In genomic region chr19:16997915-16998314, GRCm38 (mm10) we compare ENCODE assay signal across 16 mouse cellular contexts. TPM values are rescaled to one million over a fixed set of nuclear protein-coding genes. Genes with fewer than 3 reads are reported as not detected.
DNase-seq lines count a peak whose midpoint lies in the region; ATAC-seq lines count a peak whose summit lies in the region.
"Had no signal": no experiment of that assay in that cellular context is flagged by ENCODE, and none has a peak within 500 bp of the region (broad histone marks: within the 10 kb centered on the region; RNA-seq: fewer than 3 reads in every experiment).

No protein-coding gene starts in this region.

- H3K4me1 ChIP-seq in limb, embryonic 15.5 days, result peaks cover 7% of the 10 kb centered on the region; the same call in 1 of the 2 replicates
- H3K4me1 ChIP-seq in midbrain, embryonic 15.5 days, result no peaks in the 10 kb centered on the region
- no peaks in the 10 kb centered on the region for H3K4me1 ChIP-seq in forebrain, embryonic 14.5 days (ENCODE audit: control insufficient read depth, insufficient read depth, low read length)
- H3K4me1 ChIP-seq: hindbrain, embryonic 10.5 days; stomach, embryonic 15.5 days had no signal

- 35% methylated on average over 7 of the region's 7 CpGs for WGBS in limb, embryonic 15.5 days
- 86% methylated on average over 7 of the region's 7 CpGs for WGBS in midbrain, embryonic 15.5 days
- 89% methylated on average over 7 of the region's 7 CpGs for WGBS in forebrain, embryonic 14.5 days

- no peaks in the 10 kb centered on the region for H3K9me3 ChIP-seq in limb, embryonic 15.5 days
- no peaks in the 10 kb centered on the region for H3K9me3 ChIP-seq in midbrain, embryonic 15.5 days
- no peaks in the 10 kb centered on the region for H3K9me3 ChIP-seq in forebrain, embryonic 14.5 days (replicated peaks; ENCODE audit: control insufficient read depth, low read length)
- H3K9me3 ChIP-seq: hindbrain, embryonic 10.5 days; liver, embryonic 12.5 days; stomach, embryonic 15.5 days had no signal

- no peak overlapping the region for H3K4me3 ChIP-seq in limb, embryonic 15.5 days
- no peak overlapping the region for H3K4me3 ChIP-seq in midbrain, embryonic 15.5 days
- no peak overlapping the region for H3K4me3 ChIP-seq in forebrain, embryonic 14.5 days (ENCODE audit: low read depth, low read length)
- H3K4me3 ChIP-seq: hindbrain, embryonic 10.5 days; liver, embryonic 12.5 days; stomach, embryonic 15.5 days had no signal

- peak; percentile 33 for DNase-seq in heart, adult 8-10 months (ENCODE audit: low spot score)
- DNase-seq in heart, postnatal 25 days (ENCODE audit: low spot score), result no peak
- peak; percentile 5 for DNase-seq in urinary bladder, postnatal 25 days (ENCODE audit: low spot score)
- DNase-seq in urinary bladder, adult 18-20 months (ENCODE audit: low spot score in 2 of 2), result no peak
- no peak for DNase-seq in testis, postnatal 14 days (ENCODE audit: low spot score)
- no peak for DNase-seq in forebrain, embryonic 14.5 days (ENCODE audit: low spot score)
- DNase-seq: adrenal gland, postnatal 36 days; embryo, embryonic 11 days; lung, postnatal 4 days; right cerebral cortex, postnatal 25 days had no signal

- ATAC-seq in limb, embryonic 15.5 days (ENCODE audit: insufficient number of reproducible peaks, low FRiP score, low TSS enrichment, low read depth), result no peak
- ATAC-seq in midbrain, embryonic 15.5 days (replicated peaks), result no peak
- ATAC-seq in forebrain, embryonic 14.5 days, result no peak
- ATAC-seq: intestine, embryonic 16.5 days; liver, embryonic 12.5 days had no signal

- H3K27me3 ChIP-seq in limb, embryonic 15.5 days, result no peaks in the 10 kb centered on the region
- H3K27me3 ChIP-seq in midbrain, embryonic 15.5 days (replicated peaks), result no peaks in the 10 kb centered on the region
- H3K27me3 ChIP-seq in forebrain, embryonic 14.5 days (replicated peaks; ENCODE audit: control insufficient read depth, insufficient read depth, low read length), result no peaks in the 10 kb centered on the region
- H3K27me3 ChIP-seq: liver, embryonic 12.5 days; stomach, embryonic 15.5 days had no signal

- no peak overlapping the region for H3K9ac ChIP-seq in limb, embryonic 15.5 days
- no peak overlapping the region for H3K9ac ChIP-seq in midbrain, embryonic 15.5 days
- H3K9ac ChIP-seq in forebrain, embryonic 14.5 days (ENCODE audit: low read length), result no peak overlapping the region
- H3K9ac ChIP-seq: liver, embryonic 12.5 days; stomach, embryonic 15.5 days had no signal

- H3K27ac ChIP-seq in limb, embryonic 15.5 days, result no peak overlapping the region
- H3K27ac ChIP-seq in midbrain, embryonic 15.5 days, result no peak overlapping the region
- H3K27ac ChIP-seq in forebrain, embryonic 14.5 days (ENCODE audit: low read depth, low read length), result no peak overlapping the region
- H3K27ac ChIP-seq: hindbrain, embryonic 10.5 days; liver, embryonic 12.5 days; stomach, embryonic 15.5 days had no signal

- H3K4me2 ChIP-seq in limb, embryonic 15.5 days, result peak overlapping the region; percentile 19; the same call in 1 of the 2 replicates
- no peak overlapping the region for H3K4me2 ChIP-seq in midbrain, embryonic 15.5 days
- H3K4me2 ChIP-seq in forebrain, embryonic 14.5 days (ENCODE audit: low read length), result no peak overlapping the region
- H3K4me2 ChIP-seq: liver, embryonic 12.5 days; stomach, embryonic 15.5 days had no signal

- intact Hi-C loops in heart, postnatal 25 days (cut with DNase I), result no loop called here

- H3K36me3 ChIP-seq in limb, embryonic 15.5 days, result no peaks in the 10 kb centered on the region
- H3K36me3 ChIP-seq in midbrain, embryonic 15.5 days (replicated peaks), result no peaks in the 10 kb centered on the region
- H3K36me3 ChIP-seq in forebrain, embryonic 14.5 days (ENCODE audit: control insufficient read depth, insufficient read depth, low read length), result no peaks in the 10 kb centered on the region
- H3K36me3 ChIP-seq: hindbrain, embryonic 10.5 days; liver, embryonic 12.5 days; stomach, embryonic 15.5 days had no signal

RNA-seq across cellular contexts. Expression of gene Prune2, which starts 42.0 kb away (rescaled TPM):
- total RNA-seq in heart, adult 8-10 months (2022), result 10 to 100 TPM; 75.4 to 98.4 (median 87.2) TPM
- 10 to 100 TPM; 29.0 to 32.9 TPM for total RNA-seq in heart, postnatal 25 days (2021)
- 2.2 and 2.4 TPM in 2 replicates for polyA plus RNA-seq in limb, embryonic 15.5 days (2015; fragmentation: Nextera tagmentation; extraction: Ambion mirVana)
- 6.6 and 6.9 TPM in 2 replicates for polyA plus RNA-seq in midbrain, embryonic 15.5 days (2015; fragmentation: Nextera tagmentation; extraction: Ambion mirVana)
- polyA plus RNA-seq in forebrain, embryonic 14.5 days (2014; fragmentation: Nextera tagmentation; extraction: Ambion mirVana), result 2.6 TPM in 2 replicates

Comparison
In these comparisons a context has a peak if more than half of its experiments do, and no peak if none do; other contexts are left out.
1. DNase-seq: peak in heart, adult 8-10 months (single experiment) and urinary bladder, postnatal 25 days (single experiment); none in heart, postnatal 25 days (single experiment), urinary bladder, adult 18-20 months (0 of 2), testis, postnatal 14 days (single experiment) and forebrain, embryonic 14.5 days (single experiment).